Mouse (Mus musculus): ENCODE measurements around the gene Gm13306. TPM values are rescaled to one million over a fixed set of nuclear protein-coding genes. Genes with fewer than 3 reads are reported as not detected.
"Not testable (repeated sequence)": the region's sequence is repeated elsewhere in the genome, so short reads cannot be mapped to it uniquely, and the experiment has no call there.

Gene Gm13306
- polyA plus RNA-seq (2015; fragmentation: Nextera tagmentation; extraction: Ambion mirVana) = 0.91 and 4.1 TPM in 2 replicates

- not testable (repeated sequence) for H3K4me2 ChIP-seq (ENCODE audit: low read length); H3K27ac ChIP-seq (ENCODE audit: low read length); H3K9ac ChIP-seq (replicated peaks; ENCODE audit: low read depth, low read length); H3K36me3 ChIP-seq (ENCODE audit: control insufficient read depth, insufficient read depth); ATAC-seq; H3K4me1 ChIP-seq (replicated peaks; ENCODE audit: control insufficient read depth, insufficient read depth, low read length); H3K9me3 ChIP-seq (ENCODE audit: control insufficient read depth, low read length); H3K4me3 ChIP-seq (replicated peaks; ENCODE audit: low read length); H3K27me3 ChIP-seq (replicated peaks; ENCODE audit: control insufficient read depth, insufficient read depth, low read length)
- WGBS = no CpG with 5 or more reads among the region's 9 CpGs
Observed at GRCm38 (mm10) chr4:42153136-42153535, at the start of gene Gm13306. Gene Gm13306, plus strand, starts transcription at chr4:42153436.

GRCm38 (mm10) chr4:42114517-42114916 lies 38.7 kb upstream of the Gm13306 start, which contains the start of gene Gm13304:
Gene Gm13304, plus strand, starts transcription at chr4:42114817.
- no CpG with 5 or more reads among the region's 5 CpGs for WGBS
- H3K36me3 ChIP-seq (ENCODE audit: control insufficient read depth, insufficient read depth); H3K4me2 ChIP-seq (ENCODE audit: low read length); H3K9ac ChIP-seq (replicated peaks; ENCODE audit: low read depth, low read length); H3K4me3 ChIP-seq (replicated peaks; ENCODE audit: low read length); H3K4me1 ChIP-seq (replicated peaks; ENCODE audit: control insufficient read depth, insufficient read depth, low read length); H3K27ac ChIP-seq (ENCODE audit: low read length); H3K27me3 ChIP-seq (replicated peaks; ENCODE audit: control insufficient read depth, insufficient read depth, low read length); ATAC-seq; H3K9me3 ChIP-seq (ENCODE audit: control insufficient read depth, low read length): not testable (repeated sequence)

GRCm38 (mm10) chr4:42168503-42168902 lies 15.3 kb downstream of the Gm13306 start, which contains the start of gene Gm13305:
Gene Gm13305, minus strand, starts transcription at chr4:42168603.
- H3K4me3 ChIP-seq (replicated peaks; ENCODE audit: low read length); ATAC-seq; H3K4me2 ChIP-seq (ENCODE audit: low read length); H3K27ac ChIP-seq (ENCODE audit: low read length); H3K9ac ChIP-seq (replicated peaks; ENCODE audit: low read depth, low read length); H3K36me3 ChIP-seq (ENCODE audit: control insufficient read depth, insufficient read depth); H3K27me3 ChIP-seq (replicated peaks; ENCODE audit: control insufficient read depth, insufficient read depth, low read length); H3K9me3 ChIP-seq (ENCODE audit: control insufficient read depth, low read length); H3K4me1 ChIP-seq (replicated peaks; ENCODE audit: control insufficient read depth, insufficient read depth, low read length): not testable (repeated sequence)
- no CpG with 5 or more reads among the region's 7 CpGs for WGBS

GRCm38 (mm10) chr4:42178243-42178642 lies 25.0 kb downstream of the Gm13306 start:
- not testable (repeated sequence) for H3K36me3 ChIP-seq (ENCODE audit: control insufficient read depth, insufficient read depth); H3K9ac ChIP-seq (replicated peaks; ENCODE audit: low read depth, low read length); H3K27me3 ChIP-seq (replicated peaks; ENCODE audit: control insufficient read depth, insufficient read depth, low read length); H3K4me2 ChIP-seq (ENCODE audit: low read length); H3K9me3 ChIP-seq (ENCODE audit: control insufficient read depth, low read length); ATAC-seq; H3K4me3 ChIP-seq (replicated peaks; ENCODE audit: low read length); H3K4me1 ChIP-seq (replicated peaks; ENCODE audit: control insufficient read depth, insufficient read depth, low read length); H3K27ac ChIP-seq (ENCODE audit: low read length)
- WGBS = no CpG with 5 or more reads among the region's 4 CpGs

- WGBS = no CpG with 5 or more reads among the region's 31 CpGs
- not testable (repeated sequence) for H3K27me3 ChIP-seq (replicated peaks; ENCODE audit: control insufficient read depth, insufficient read depth, low read length); H3K9ac ChIP-seq (replicated peaks; ENCODE audit: low read depth, low read length); H3K4me2 ChIP-seq (ENCODE audit: low read length); H3K4me3 ChIP-seq (replicated peaks; ENCODE audit: low read length); H3K4me1 ChIP-seq (replicated peaks; ENCODE audit: control insufficient read depth, insufficient read depth, low read length); H3K9me3 ChIP-seq (ENCODE audit: control insufficient read depth, low read length); H3K27ac ChIP-seq (ENCODE audit: low read length); H3K36me3 ChIP-seq (ENCODE audit: control insufficient read depth, insufficient read depth)
- peak; percentile 56 for ATAC-seq
Observed at GRCm38 (mm10) chr4:42183234-42184197, 30.3 kb downstream of the Gm13306 start.

GRCm38 (mm10) chr4:42184324-42184979 lies 31.2 kb downstream of the Gm13306 start:
- not testable (repeated sequence) for H3K4me2 ChIP-seq (ENCODE audit: low read length); H3K4me3 ChIP-seq (replicated peaks; ENCODE audit: low read length); H3K27ac ChIP-seq (ENCODE audit: low read length); H3K9me3 ChIP-seq (ENCODE audit: control insufficient read depth, low read length); H3K9ac ChIP-seq (replicated peaks; ENCODE audit: low read depth, low read length); H3K4me1 ChIP-seq (replicated peaks; ENCODE audit: control insufficient read depth, insufficient read depth, low read length); H3K27me3 ChIP-seq (replicated peaks; ENCODE audit: control insufficient read depth, insufficient read depth, low read length); H3K36me3 ChIP-seq (ENCODE audit: control insufficient read depth, insufficient read depth)
- no CpG with 5 or more reads among the region's 58 CpGs for WGBS
- peak; percentile 62; the same call in 1 of the 2 replicates for ATAC-seq

GRCm38 (mm10) chr4:42184980-42185372 lies 31.7 kb downstream of the Gm13306 start:
- no CpG with 5 or more reads among the region's 25 CpGs for WGBS
- H3K27ac ChIP-seq (ENCODE audit: low read length); H3K36me3 ChIP-seq (ENCODE audit: control insufficient read depth, insufficient read depth); H3K9me3 ChIP-seq (ENCODE audit: control insufficient read depth, low read length); H3K4me3 ChIP-seq (replicated peaks; ENCODE audit: low read length); H3K27me3 ChIP-seq (replicated peaks; ENCODE audit: control insufficient read depth, insufficient read depth, low read length); H3K9ac ChIP-seq (replicated peaks; ENCODE audit: low read depth, low read length); H3K4me2 ChIP-seq (ENCODE audit: low read length); H3K4me1 ChIP-seq (replicated peaks; ENCODE audit: control insufficient read depth, insufficient read depth, low read length): not testable (repeated sequence)
- ATAC-seq = peak; percentile 83

Other genes with a start within 250 kb of the Gm13306 start
- gene Gm21541, start 249.8 kb upstream of the Gm13306 start, polyA plus RNA-seq (2015; fragmentation: Nextera tagmentation; extraction: Ambion mirVana) = not detected in 2 replicates
- 11.8 and 14.6 TPM in 2 replicates for gene Gm20878, start 211.9 kb upstream of the Gm13306 start, polyA plus RNA-seq (2015; fragmentation: Nextera tagmentation; extraction: Ambion mirVana)
- gene Fam205a4, start 187.4 kb upstream of the Gm13306 start, polyA plus RNA-seq (2015; fragmentation: Nextera tagmentation; extraction: Ambion mirVana) = 0.77 and 0.91 TPM in 2 replicates
- 0.52 TPM in 1 of 2 replicates, not detected in the other for gene Gm21093, start 118.7 kb upstream of the Gm13306 start, polyA plus RNA-seq (2015; fragmentation: Nextera tagmentation; extraction: Ambion mirVana)
- gene Gm3893, start 62.2 kb upstream of the Gm13306 start, polyA plus RNA-seq (2015; fragmentation: Nextera tagmentation; extraction: Ambion mirVana) = not detected in 2 replicates
- 0.36 TPM in 1 of 2 replicates, not detected in the other for gene Gm13304, start 38.6 kb upstream of the Gm13306 start, polyA plus RNA-seq (2015; fragmentation: Nextera tagmentation; extraction: Ambion mirVana)
- not detected in 2 replicates for gene Gm13305, start 15.2 kb downstream of the Gm13306 start, polyA plus RNA-seq (2015; fragmentation: Nextera tagmentation; extraction: Ambion mirVana)
- not detected in 2 replicates for gene Gm10600, start 87.2 kb downstream of the Gm13306 start, polyA plus RNA-seq (2015; fragmentation: Nextera tagmentation; extraction: Ambion mirVana)
- not detected in 2 replicates for gene Ccl21b, start 102.3 kb downstream of the Gm13306 start, polyA plus RNA-seq (2015; fragmentation: Nextera tagmentation; extraction: Ambion mirVana)
- not detected in 2 replicates for gene Gm21953, start 140.8 kb downstream of the Gm13306 start, polyA plus RNA-seq (2015; fragmentation: Nextera tagmentation; extraction: Ambion mirVana)
- gene Fam205a3, start 164.9 kb downstream of the Gm13306 start, polyA plus RNA-seq (2015; fragmentation: Nextera tagmentation; extraction: Ambion mirVana) = not detected in 2 replicates